ENCODE assay signal across 12 mouse cellular contexts in genomic region chr1:47448737-47449489, GRCm38 (mm10).
"Had no signal": no experiment of that assay in that cellular context is flagged by ENCODE, and none has a peak within 500 bp of the region (broad histone marks: within the 10 kb centered on the region; RNA-seq: fewer than 3 reads in every experiment).

No protein-coding gene starts in this region.

- H3K4me1 ChIP-seq: limb, embryonic 13.5 days; liver, embryonic 15.5 days had no signal

- H3K9me3 ChIP-seq: limb, embryonic 13.5 days; liver, embryonic 15.5 days; neural tube, embryonic 13.5 days had no signal

- H3K36me3 ChIP-seq: limb, embryonic 13.5 days; liver, embryonic 15.5 days; neural tube, embryonic 13.5 days had no signal

- H3K9ac ChIP-seq: limb, embryonic 13.5 days; liver, embryonic 15.5 days; neural tube, embryonic 13.5 days had no signal

- H3K27me3 ChIP-seq: limb, embryonic 13.5 days; liver, embryonic 15.5 days; neural tube, embryonic 13.5 days had no signal

- DNase-seq: kidney, adult 8-10 months; kidney, postnatal 36 days; left cerebral cortex, postnatal 4 days; lung, adult 2 months; lung, postnatal 36 days; thymus, postnatal 4 days had no signal

- H3K4me3 ChIP-seq: limb, embryonic 13.5 days; liver, embryonic 15.5 days; neural tube, embryonic 13.5 days had no signal

- H3K27ac ChIP-seq: limb, embryonic 13.5 days; liver, embryonic 15.5 days; neural tube, embryonic 13.5 days; stomach, postnatal 0 days had no signal

- H3K4me2 ChIP-seq: limb, embryonic 13.5 days; liver, embryonic 15.5 days; neural tube, embryonic 13.5 days had no signal

- ATAC-seq: intestine, postnatal 0 days; lung, postnatal 0 days had no signal
